Mouse (Mus musculus): ENCODE data around the gene Mical3. TPM values are rescaled to one million over a fixed set of nuclear protein-coding genes. Genes with fewer than 3 reads are reported as not detected.

Gene Mical3
- polyA plus RNA-seq, 1 experiment, result 16.2 TPM

GRCm38 (mm10) chr6:121096862-121097261, 33.9 kb downstream of the Mical3 start:
- WGBS, result 72% methylated on average over 8 of the region's 8 CpGs
- DNase-seq, result no peak
- Histone ChIP-seq H3K27me3 (ENCODE audit: control insufficient read depth, insufficient read depth, low read length) (no peaks in the 10 kb centered on the region), H3K36me3 (ENCODE audit: control insufficient read depth, insufficient read depth, low read length) (no peaks in the 10 kb centered on the region), H3K27ac (ENCODE audit: control insufficient read depth, insufficient read depth, low read length) (no peak overlapping the region), H3K4me3 (ENCODE audit: control insufficient read depth, insufficient read depth, low read length) (no peak overlapping the region), H3K4me1 (replicated peaks; ENCODE audit: control insufficient read depth, insufficient read depth, low read length) (no peaks in the 10 kb centered on the region)
- TF ChIP-seq POLR2A (IDR thresholded peaks at IDR 0.05; ENCODE audit: control insufficient read depth, extremely low read depth, insufficient read depth, low read length, poor library complexity) (no peak), CTCF (IDR thresholded peaks at IDR 0.05; ENCODE audit: borderline replicate concordance, control insufficient read depth, extremely low read depth, insufficient read depth, low read length, poor library complexity) (no peak)

- no peaks in the 10 kb centered on the region for H3K4me1 ChIP-seq (replicated peaks; ENCODE audit: control insufficient read depth, insufficient read depth, low read length)
- TF ChIP-seq CTCF (IDR thresholded peaks at IDR 0.05; ENCODE audit: borderline replicate concordance, control insufficient read depth, extremely low read depth, insufficient read depth, low read length, poor library complexity), result no peak
- no peak for TF ChIP-seq POLR2A (IDR thresholded peaks at IDR 0.05; ENCODE audit: control insufficient read depth, extremely low read depth, insufficient read depth, low read length, poor library complexity)
- no peak for DNase-seq
- WGBS, result 91% methylated on average over 8 of the region's 8 CpGs
- no peak overlapping the region for H3K27ac ChIP-seq (ENCODE audit: control insufficient read depth, insufficient read depth, low read length)
- no peaks in the 10 kb centered on the region for H3K36me3 ChIP-seq (ENCODE audit: control insufficient read depth, insufficient read depth, low read length)
- H3K27me3 ChIP-seq (ENCODE audit: control insufficient read depth, insufficient read depth, low read length), result no peaks in the 10 kb centered on the region
- no peak overlapping the region for H3K4me3 ChIP-seq (ENCODE audit: control insufficient read depth, insufficient read depth, low read length)
Observed at GRCm38 (mm10) chr6:121096390-121096789, 34.4 kb downstream of the Mical3 start.

- WGBS, result 80% methylated on average over 8 of the region's 8 CpGs
Observed at GRCm38 (mm10) chr6:121093662-121094408, 37.0 kb downstream of the Mical3 start.

DNA sequence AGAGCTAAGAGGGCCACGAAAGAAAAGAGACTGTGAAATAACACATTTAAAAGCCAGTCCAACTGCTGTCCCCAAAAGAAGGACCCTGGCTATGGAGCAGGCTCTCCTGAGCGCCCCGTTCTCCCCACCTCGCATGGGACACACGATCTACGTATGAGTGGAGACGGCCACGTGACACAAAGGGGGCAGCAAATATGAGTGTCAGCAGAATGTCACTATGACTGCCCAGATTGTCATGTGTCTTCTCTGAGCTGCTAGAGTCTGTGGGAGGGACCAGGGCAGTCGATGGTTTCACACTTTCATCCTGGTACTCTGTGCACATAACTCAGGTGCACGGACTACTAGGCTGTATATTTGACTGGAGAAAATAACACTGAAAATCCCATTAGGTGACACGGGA, 40.0 kb downstream of the Mical3 start:
- no peak for DNase-seq
- Histone ChIP-seq H3K27ac (ENCODE audit: control insufficient read depth, insufficient read depth, low read length) (no peak overlapping the region), H3K4me1 (replicated peaks; ENCODE audit: control insufficient read depth, insufficient read depth, low read length) (0 out of 2 replicates have a peak, but pooled peaks cover 3% of the 10 kb centered on the region), H3K27me3 (ENCODE audit: control insufficient read depth, insufficient read depth, low read length) (no peaks in the 10 kb centered on the region), H3K36me3 (ENCODE audit: control insufficient read depth, insufficient read depth, low read length) (no peaks in the 10 kb centered on the region), H3K4me3 (ENCODE audit: control insufficient read depth, insufficient read depth, low read length) (no peak overlapping the region)
- TF ChIP-seq POLR2A (IDR thresholded peaks at IDR 0.05; ENCODE audit: control insufficient read depth, extremely low read depth, insufficient read depth, low read length, poor library complexity) (no peak), CTCF (IDR thresholded peaks at IDR 0.05; ENCODE audit: borderline replicate concordance, control insufficient read depth, extremely low read depth, insufficient read depth, low read length, poor library complexity) (no peak)
- 95% methylated on average over 11 of the region's 11 CpGs for WGBS

More at GRCm38 (mm10) chr6:121093662-121094408, 37.0 kb downstream of the Mical3 start:
- H3K4me3 ChIP-seq (ENCODE audit: control insufficient read depth, insufficient read depth, low read length), result no peak overlapping the region
- no peaks in the 10 kb centered on the region for H3K36me3 ChIP-seq (ENCODE audit: control insufficient read depth, insufficient read depth, low read length)
- TF ChIP-seq CTCF (IDR thresholded peaks at IDR 0.05; ENCODE audit: borderline replicate concordance, control insufficient read depth, extremely low read depth, insufficient read depth, low read length, poor library complexity) (no peak), POLR2A (IDR thresholded peaks at IDR 0.05; ENCODE audit: control insufficient read depth, extremely low read depth, insufficient read depth, low read length, poor library complexity) (no peak)
- no peaks in the 10 kb centered on the region for H3K27me3 ChIP-seq (ENCODE audit: control insufficient read depth, insufficient read depth, low read length)
- DNase-seq, result no peak
- no peak overlapping the region for H3K27ac ChIP-seq (ENCODE audit: control insufficient read depth, insufficient read depth, low read length)
- no peaks in the 10 kb centered on the region for H3K4me1 ChIP-seq (replicated peaks; ENCODE audit: control insufficient read depth, insufficient read depth, low read length)

DNA sequence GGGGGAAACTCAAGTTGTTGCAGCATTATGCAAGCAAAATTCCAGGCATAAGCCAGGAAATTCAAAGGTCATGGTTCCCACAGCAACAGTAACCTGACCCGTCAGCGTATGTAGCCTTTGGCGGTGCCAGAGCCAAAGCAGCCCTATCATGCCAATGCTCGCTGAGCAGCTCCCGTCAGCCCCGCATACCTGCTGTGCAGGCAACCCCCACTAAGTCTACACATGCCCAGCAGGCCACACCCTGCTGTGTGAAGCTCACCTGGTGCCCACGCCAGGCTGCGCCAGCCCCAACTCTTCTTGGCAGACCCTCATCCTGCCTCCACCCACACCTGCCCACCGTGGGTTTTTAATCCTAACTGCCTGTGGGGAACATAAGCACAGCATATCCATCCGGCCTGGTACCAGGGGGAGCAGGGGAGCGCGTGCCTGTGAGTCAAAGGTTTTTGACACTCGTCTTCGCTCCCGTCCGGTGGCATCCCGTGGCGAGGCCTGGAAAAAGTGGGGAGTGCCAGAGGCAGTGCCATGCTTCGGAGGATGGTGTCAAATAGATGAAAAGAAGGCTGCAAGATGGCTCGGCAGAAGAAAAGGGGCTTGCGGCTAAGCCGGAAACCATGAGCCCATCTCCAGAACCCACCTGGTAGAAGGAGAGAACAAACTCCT, 43.1 kb downstream of the Mical3 start:
- Histone ChIP-seq H3K27me3 (ENCODE audit: control insufficient read depth, insufficient read depth, low read length) (no peaks in the 10 kb centered on the region), H3K4me3 (ENCODE audit: control insufficient read depth, insufficient read depth, low read length) (no peak overlapping the region), H3K4me1 (replicated peaks; ENCODE audit: control insufficient read depth, insufficient read depth, low read length) (0 out of 2 replicates have a peak, but pooled peaks cover 3% of the 10 kb centered on the region), H3K27ac (ENCODE audit: control insufficient read depth, insufficient read depth, low read length) (no peak overlapping the region), H3K36me3 (ENCODE audit: control insufficient read depth, insufficient read depth, low read length) (no peaks in the 10 kb centered on the region)
- no peak for TF ChIP-seq CTCF (IDR thresholded peaks at IDR 0.05; ENCODE audit: borderline replicate concordance, control insufficient read depth, extremely low read depth, insufficient read depth, low read length, poor library complexity)
- no peak for TF ChIP-seq POLR2A (IDR thresholded peaks at IDR 0.05; ENCODE audit: control insufficient read depth, extremely low read depth, insufficient read depth, low read length, poor library complexity)
- no peak for DNase-seq
- 92% methylated on average over 22 of the region's 22 CpGs for WGBS

- WGBS, result 89% methylated on average over 10 of the region's 10 CpGs
- H3K27ac ChIP-seq (ENCODE audit: control insufficient read depth, insufficient read depth, low read length), result no peak overlapping the region
- H3K4me1 ChIP-seq (replicated peaks; ENCODE audit: control insufficient read depth, insufficient read depth, low read length), result 0 out of 2 replicates have a peak, but pooled peaks cover 3% of the 10 kb centered on the region
- H3K4me3 ChIP-seq (ENCODE audit: control insufficient read depth, insufficient read depth, low read length), result no peak overlapping the region
- no peaks in the 10 kb centered on the region for H3K36me3 ChIP-seq (ENCODE audit: control insufficient read depth, insufficient read depth, low read length)
- H3K27me3 ChIP-seq (ENCODE audit: control insufficient read depth, insufficient read depth, low read length), result no peaks in the 10 kb centered on the region
- TF ChIP-seq CTCF (IDR thresholded peaks at IDR 0.05; ENCODE audit: borderline replicate concordance, control insufficient read depth, extremely low read depth, insufficient read depth, low read length, poor library complexity) (no peak), POLR2A (IDR thresholded peaks at IDR 0.05; ENCODE audit: control insufficient read depth, extremely low read depth, insufficient read depth, low read length, poor library complexity) (no peak)
- DNase-seq, result no peak
Observed at GRCm38 (mm10) chr6:121087127-121087526, 43.7 kb downstream of the Mical3 start.

Measured in thymus, adult 2 months (tissue).